In the genomic region with DNA sequence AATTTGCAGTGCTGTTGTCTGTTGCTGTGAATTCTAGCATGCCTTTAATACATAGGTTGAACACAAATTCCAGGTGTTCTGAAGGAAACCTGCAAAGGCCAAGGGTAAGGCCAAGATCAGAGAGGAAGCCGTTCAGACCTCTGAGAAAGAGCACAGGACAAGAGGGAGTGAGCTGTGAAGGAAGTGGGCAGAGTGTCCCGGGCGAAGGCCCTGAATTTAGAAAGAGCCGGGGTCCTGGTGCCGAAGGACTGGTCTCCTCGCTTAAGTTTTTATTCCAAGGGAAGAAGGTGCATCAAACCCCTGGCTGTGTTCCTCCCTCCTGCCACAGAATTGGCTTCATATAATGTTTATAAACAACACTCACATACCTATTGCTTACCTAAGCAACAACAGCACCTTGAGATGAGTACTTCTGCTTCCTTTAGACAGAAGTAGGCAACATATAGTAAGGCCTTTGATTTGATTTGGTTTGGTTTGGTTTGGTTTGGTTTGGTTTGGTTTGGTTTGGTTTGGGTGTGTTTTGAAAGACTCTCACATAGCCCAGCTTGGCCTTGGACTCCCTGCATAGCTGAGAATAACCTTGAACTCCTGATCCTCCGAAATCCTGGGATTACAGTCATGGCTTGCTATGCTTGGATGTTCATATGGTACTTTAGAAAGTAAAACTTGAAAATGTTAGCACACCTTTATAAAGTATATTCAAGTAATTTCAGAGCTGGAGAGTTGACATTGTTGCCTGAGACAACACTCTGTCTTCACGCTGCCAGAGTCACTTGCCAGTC, we compare ENCODE assay signal across 24 mouse cellular contexts. TPM values are rescaled to one million over a fixed set of nuclear protein-coding genes. Genes with fewer than 3 reads are reported as not detected.
DNase-seq lines count a peak whose midpoint lies in the region; ATAC-seq and TF ChIP-seq lines count a peak whose summit lies in the region.
"Had no signal": no experiment of that assay in that cellular context is flagged by ENCODE, and none has a peak within 500 bp of the region (broad histone marks: within the 10 kb centered on the region; RNA-seq: fewer than 3 reads in every experiment).

No protein-coding gene starts in this region.

- TF ChIP-seq POLR2A in kidney, adult 2 months (IDR thresholded peaks at IDR 0.05; ENCODE audit: low read depth, low read length) = no peak

- no peaks in the 10 kb centered on the region for H3K9me3 ChIP-seq in midbrain, embryonic 11.5 days (ENCODE audit: control insufficient read depth, low read length)
- no peaks in the 10 kb centered on the region for H3K9me3 ChIP-seq in midbrain, postnatal 0 days (ENCODE audit: low read length)
- H3K9me3 ChIP-seq: embryonic facial prominence, embryonic 10.5 days; embryonic facial prominence, embryonic 13.5 days; forebrain, embryonic 12.5 days; forebrain, embryonic 15.5 days; heart, embryonic 12.5 days; heart, embryonic 15.5 days; hindbrain, embryonic 15.5 days had no signal

- H3K4me3 ChIP-seq in kidney, adult 2 months (ENCODE audit: insufficient read depth, low read depth, low read length) = no peak overlapping the region
- no peak overlapping the region for H3K4me3 ChIP-seq in midbrain, embryonic 11.5 days (ENCODE audit: low read depth, low read length)
- H3K4me3 ChIP-seq in midbrain, postnatal 0 days (ENCODE audit: low read depth, low read length) = no peak overlapping the region
- H3K4me3 ChIP-seq: embryonic facial prominence, embryonic 10.5 days; embryonic facial prominence, embryonic 13.5 days; erythroblast, embryonic 14.5 days; forebrain, embryonic 12.5 days; forebrain, embryonic 15.5 days; heart, embryonic 12.5 days; heart, embryonic 15.5 days; hindbrain, embryonic 15.5 days had no signal

- no peak for ATAC-seq in midbrain, embryonic 11.5 days (ENCODE audit: low FRiP score)
- no peak for ATAC-seq in midbrain, postnatal 0 days (ENCODE audit: low FRiP score)
- ATAC-seq: forebrain, embryonic 15.5 days had no signal

- no peak overlapping the region for H3K4me2 ChIP-seq in midbrain, embryonic 11.5 days
- H3K4me2 ChIP-seq in midbrain, postnatal 0 days (ENCODE audit: low read depth, low read length, poor library complexity, severe bottlenecking) = no peak overlapping the region
- H3K4me2 ChIP-seq: embryonic facial prominence, embryonic 13.5 days; forebrain, embryonic 12.5 days; forebrain, embryonic 15.5 days; heart, embryonic 12.5 days; heart, embryonic 15.5 days; hindbrain, embryonic 15.5 days had no signal

- H3K4me1 ChIP-seq in kidney, adult 2 months (ENCODE audit: control insufficient read depth, insufficient read depth, low read length) = peaks cover 36% of the 10 kb centered on the region; the same call in 1 of the 2 replicates
- H3K4me1 ChIP-seq in midbrain, embryonic 11.5 days (ENCODE audit: control insufficient read depth, insufficient read depth, low read length) = no peaks in the 10 kb centered on the region
- H3K4me1 ChIP-seq in midbrain, postnatal 0 days (ENCODE audit: insufficient read depth, low read length) = no peaks in the 10 kb centered on the region

- 85% methylated on average over 8 of the region's 8 CpGs for WGBS in kidney, adult 2 months
- 87% methylated on average over 8 of the region's 8 CpGs for WGBS in midbrain, embryonic 11.5 days
- 91% methylated on average over 8 of the region's 8 CpGs for WGBS in midbrain, postnatal 0 days

- DNase-seq in adrenal gland, adult 2 months = peak; percentile 54
- no peak for DNase-seq in adrenal gland, postnatal 4 days (ENCODE audit: low spot score in 2 of 2)
- DNase-seq in kidney, adult 2 months = no peak
- DNase-seq in kidney, postnatal 14 days = no peak
- DNase-seq in midbrain, embryonic 11.5 days (ENCODE audit: low spot score, missing footprints) = peak; percentile 56
- no peak for DNase-seq in midbrain, postnatal 0 days (ENCODE audit: low spot score)
- DNase-seq: adrenal gland, postnatal 14 days; cerebellum, adult 11-12 months; cerebellum, adult 8-10 months; cerebellum, postnatal 10 days; cerebellum, postnatal 36 days; embryo, embryonic 11 days; gastrocnemius, postnatal 10 days; heart, adult 18-20 months; heart, postnatal 14 days; heart, postnatal 4 days had no signal

- H3K27me3 ChIP-seq in kidney, adult 2 months (replicated peaks; ENCODE audit: control insufficient read depth, insufficient read depth, low read length) = no peaks in the 10 kb centered on the region
- no peaks in the 10 kb centered on the region for H3K27me3 ChIP-seq in midbrain, embryonic 11.5 days (ENCODE audit: control insufficient read depth, insufficient read depth, low read length)
- no peaks in the 10 kb centered on the region for H3K27me3 ChIP-seq in midbrain, postnatal 0 days (ENCODE audit: insufficient read depth, low read length)
- H3K27me3 ChIP-seq: embryonic facial prominence, embryonic 13.5 days; forebrain, embryonic 12.5 days; forebrain, embryonic 15.5 days; heart, embryonic 12.5 days; heart, embryonic 15.5 days; hindbrain, embryonic 15.5 days had no signal

- TF ChIP-seq CTCF in kidney, adult 2 months (conservative IDR thresholded peaks at IDR 0.05; ENCODE audit: insufficient read depth, insufficient read length, low read depth, low read length) = no peak
- no peak for TF ChIP-seq CTCF in midbrain, postnatal 0 days (IDR thresholded peaks at IDR 0.05)

- H3K9ac ChIP-seq in midbrain, embryonic 11.5 days (ENCODE audit: low read length) = no peak overlapping the region
- H3K9ac ChIP-seq in midbrain, postnatal 0 days (replicated peaks; ENCODE audit: low read length, poor library complexity, severe bottlenecking) = no peak overlapping the region
- H3K9ac ChIP-seq: embryonic facial prominence, embryonic 13.5 days; forebrain, embryonic 12.5 days; forebrain, embryonic 15.5 days; heart, embryonic 12.5 days; heart, embryonic 15.5 days; hindbrain, embryonic 15.5 days had no signal

- no peaks in the 10 kb centered on the region; the same call in 1 of the 2 replicates for H3K36me3 ChIP-seq in kidney, adult 2 months (ENCODE audit: control insufficient read depth, insufficient read depth, low read length)
- H3K36me3 ChIP-seq in midbrain, embryonic 11.5 days (ENCODE audit: control insufficient read depth, insufficient read depth, low read length) = no peaks in the 10 kb centered on the region
- no peaks in the 10 kb centered on the region for H3K36me3 ChIP-seq in midbrain, postnatal 0 days (ENCODE audit: insufficient read depth, low read length)
- H3K36me3 ChIP-seq: embryonic facial prominence, embryonic 10.5 days; embryonic facial prominence, embryonic 13.5 days; forebrain, embryonic 12.5 days; forebrain, embryonic 15.5 days; heart, embryonic 12.5 days; heart, embryonic 15.5 days; hindbrain, embryonic 15.5 days had no signal

- peak overlapping the region; percentile 8 for H3K27ac ChIP-seq in kidney, adult 2 months (ENCODE audit: insufficient read depth, low read depth, low read length)
- H3K27ac ChIP-seq in midbrain, embryonic 11.5 days (ENCODE audit: low read depth, low read length) = no peak overlapping the region
- H3K27ac ChIP-seq in midbrain, postnatal 0 days (ENCODE audit: low read depth, low read length) = no peak overlapping the region
- H3K27ac ChIP-seq: embryonic facial prominence, embryonic 10.5 days; embryonic facial prominence, embryonic 13.5 days; forebrain, embryonic 12.5 days; forebrain, embryonic 15.5 days; heart, embryonic 15.5 days; hindbrain, embryonic 15.5 days had no signal

RNA-seq across cellular contexts. Expression of a gene that starts 16.2 kb away (rescaled TPM):
- 10 to 100 TPM; 80.1 to 86.7 TPM for total RNA-seq in adrenal gland, adult 2 months (2021)
- polyA plus RNA-seq in adrenal gland, adult 2 months (2012; rRNA removed) = 16.7 and 21.1 TPM in 2 replicates
- 10 to 100 TPM; 90.2 to 99.4 TPM for total RNA-seq in adrenal gland, postnatal 4 days (2021)
- polyA plus RNA-seq in kidney, adult 2 months (2012; rRNA removed) = 12.1 and 12.8 TPM in 2 replicates
- polyA plus RNA-seq in midbrain, embryonic 11.5 days (2014; fragmentation: Nextera tagmentation; extraction: Ambion mirVana) = 17.6 and 18.9 TPM in 2 replicates
- 32.3 and 36.0 TPM in 2 replicates for total RNA-seq in midbrain, postnatal 0 days (2014; rRNA removed)
- 18.2 and 18.9 TPM in 2 replicates for polyA plus RNA-seq in midbrain, postnatal 0 days (2015; fragmentation: Nextera tagmentation; extraction: Ambion mirVana)
- polyA plus RNA-seq: erythroblast, embryonic 14.5 days had no signal

Comparison
In these comparisons a context has a peak if more than half of its experiments do, and no peak if none do; other contexts are left out.
1. DNase-seq: peak in adrenal gland, adult 2 months (single experiment) and midbrain, embryonic 11.5 days (single experiment); none in adrenal gland, postnatal 4 days (0 of 2), kidney, adult 2 months (single experiment), kidney, postnatal 14 days (single experiment) and midbrain, postnatal 0 days (single experiment).